Mouse (Mus musculus) CD4-positive, CD25-positive, alpha-beta regulatory T cell (primary cell): ENCODE measurements around the gene Ptpn14. TPM values are rescaled to one million over a fixed set of nuclear protein-coding genes. Genes with fewer than 3 reads are reported as not detected.

Experiments used
- polyA plus RNA-seq: library from polyadenylated mRNA; unstranded; fragments of 100-300 nt; shearing (Covaris generic); gene quantifications from one replicate; pipeline ENCODE4 v1.2.1, GENCODE M21; 2017

Ptpn14 gene
- polyA plus RNA-seq = 0.12 TPM

DNA sequence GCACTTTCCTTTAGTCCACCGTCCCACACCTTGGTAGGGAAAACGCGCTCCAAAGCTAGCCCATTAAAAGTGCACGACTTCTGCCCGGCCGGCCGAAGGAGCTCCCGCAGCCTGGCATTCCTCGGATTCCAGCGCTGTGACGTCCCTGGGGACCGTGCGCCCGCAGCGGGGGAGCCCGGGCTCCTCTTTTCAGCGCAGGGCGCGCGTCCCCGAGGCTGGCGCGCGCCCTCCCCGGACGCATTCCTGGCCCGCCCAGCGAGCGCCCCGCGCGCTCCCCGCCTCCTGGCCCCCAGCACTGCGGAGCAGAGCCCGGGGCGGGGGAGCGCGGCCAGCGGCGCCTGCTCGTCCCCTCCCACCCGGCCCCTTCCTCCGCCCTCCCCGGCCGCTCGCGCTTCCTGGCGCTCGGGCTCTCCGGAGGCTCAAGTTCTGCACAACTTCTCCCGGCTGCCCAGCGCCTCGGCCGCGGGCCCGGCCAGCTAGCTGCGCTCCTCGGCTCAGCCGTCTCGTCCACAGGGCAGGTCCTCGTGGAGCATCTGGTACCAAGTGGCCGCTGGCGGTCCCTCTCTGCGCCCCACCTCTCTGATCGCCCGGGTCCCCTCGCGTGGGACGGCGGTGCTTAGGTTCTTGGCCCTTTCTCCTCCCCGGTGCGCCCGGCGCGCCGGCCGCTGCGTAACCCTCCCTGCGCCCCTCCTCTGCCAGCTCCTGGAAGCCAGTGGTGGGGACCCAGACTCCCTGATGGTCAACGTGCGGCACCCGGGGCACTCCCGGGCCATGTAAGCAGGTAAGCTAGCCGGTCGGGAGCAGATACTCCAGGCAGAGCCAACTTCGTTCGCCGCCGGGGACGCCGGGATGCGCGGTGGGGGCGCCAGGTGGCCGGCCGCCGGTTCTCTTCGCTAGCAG lies at the start of gene Ptpn14:
Ptpn14 (plus strand) TSS at position 385 of the 900 bp plus-strand sequence.

DNA sequence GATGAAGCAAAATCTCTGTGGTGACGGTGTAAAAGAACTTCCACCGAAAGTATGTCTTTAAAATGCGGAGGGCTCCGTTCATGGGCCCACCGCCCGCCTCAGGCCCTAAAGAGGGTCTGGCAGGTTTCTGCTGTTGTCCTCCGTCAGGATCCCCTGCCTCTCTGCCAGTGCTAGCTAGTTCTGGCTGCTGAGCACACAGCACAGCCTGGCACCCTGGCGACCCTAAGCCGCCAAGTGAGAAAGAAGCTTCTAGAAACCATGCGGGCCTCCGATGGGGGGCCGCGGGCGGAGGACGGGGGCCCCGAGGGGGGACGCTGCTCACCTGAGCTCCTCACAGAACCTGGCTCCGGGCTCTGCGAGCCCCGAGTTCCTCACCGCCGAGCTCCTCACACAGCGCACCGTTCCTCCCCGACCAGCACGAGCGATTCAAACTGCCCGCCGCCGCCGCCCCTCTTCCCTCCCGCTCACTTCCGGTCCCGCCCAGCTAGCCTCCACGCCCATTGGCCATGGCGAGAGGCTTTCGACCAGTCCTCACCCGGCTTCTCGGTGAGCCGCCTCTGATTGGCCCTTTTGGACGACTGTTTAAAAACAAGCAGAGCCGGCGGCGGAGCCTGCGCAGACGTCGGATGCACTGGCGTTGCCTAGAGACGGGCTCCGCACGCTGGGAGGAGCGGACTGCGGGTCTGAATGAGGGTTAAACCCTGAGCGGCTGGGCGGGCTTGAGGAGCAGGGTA lies 40.2 kb upstream of the Ptpn14 start, which contains the start of gene Cenpf:
Cenpf (minus strand) TSS at position 433 of the 734 bp plus-strand sequence.

DNA sequence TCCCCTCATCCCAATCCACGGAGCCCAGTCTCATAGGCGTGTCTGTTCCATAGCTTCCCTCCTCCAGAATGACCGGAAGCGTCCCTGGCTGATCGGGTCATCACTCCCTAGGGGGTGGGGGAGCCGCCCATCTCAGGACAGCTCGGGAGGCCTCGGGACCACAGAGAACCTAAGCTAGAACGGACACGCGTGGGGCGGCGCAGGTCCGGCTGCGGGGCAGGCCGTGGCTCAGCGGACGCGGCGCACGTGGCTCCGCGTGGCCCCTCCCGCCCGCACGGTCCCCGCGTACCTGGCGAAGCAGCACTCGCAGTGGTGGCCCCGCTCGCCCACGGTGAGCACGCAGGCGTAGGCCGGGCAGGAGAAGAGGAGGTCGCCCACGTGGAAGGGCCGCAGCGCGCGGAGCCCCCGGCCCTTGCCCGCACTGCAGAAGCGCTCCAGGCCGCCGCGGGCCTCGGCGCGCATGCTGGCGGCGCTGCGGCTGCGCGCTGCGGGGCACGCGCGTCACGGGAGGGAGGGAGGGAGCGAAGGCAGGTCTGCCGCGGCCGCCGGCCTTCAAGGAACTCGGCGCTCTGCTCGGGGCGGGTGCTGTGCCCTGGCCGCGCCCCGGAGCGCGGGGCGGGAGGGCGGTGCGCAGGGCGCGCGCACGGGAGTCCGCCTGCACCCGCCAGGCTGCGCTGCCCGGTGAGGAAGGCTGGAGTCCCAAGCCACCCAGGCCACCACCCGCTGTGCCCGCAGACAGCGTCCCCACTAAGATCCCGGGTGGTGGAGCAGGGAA lies 193.9 kb downstream of the Ptpn14 start, which contains the start of gene Smyd2:
Smyd2 (minus strand) TSS at position 546 of the 775 bp plus-strand sequence.

Other genes with a start within 250 kb of the Ptpn14 start
- 1.9 TPM for gene Cenpf, start 40.2 kb upstream of the Ptpn14 start, polyA plus RNA-seq
- gene Smyd2, start 194.1 kb downstream of the Ptpn14 start, polyA plus RNA-seq = 35.7 TPM